Mouse (Mus musculus): Measurements from ENCODE around the gene Ugt3a2. TPM values are rescaled to one million over a fixed set of nuclear protein-coding genes. Genes with fewer than 3 reads are reported as not detected.

The Ugt3a2 gene
- total and polyA plus RNA-seq, 2 experiments from 2014 or later, result not detected

- no peaks in the 10 kb centered on the region for H3K27me3 ChIP-seq (ENCODE audit: insufficient read depth, low read length)
- no peak overlapping the region for H3K4me2 ChIP-seq (ENCODE audit: low read depth, low read length)
- H3K36me3 ChIP-seq (ENCODE audit: insufficient read depth, low read length), result no peaks in the 10 kb centered on the region
- TF ChIP-seq CTCF (IDR thresholded peaks at IDR 0.05; ENCODE audit: low read depth), result no peak
- 64% methylated on average over 2 of the region's 2 CpGs for WGBS
- no peak overlapping the region for H3K4me3 ChIP-seq (ENCODE audit: low read length)
- H3K27ac ChIP-seq, result no peak overlapping the region
- H3K9me3 ChIP-seq (ENCODE audit: low read length), result no peaks in the 10 kb centered on the region
- no peak overlapping the region for H3K9ac ChIP-seq (replicated peaks; ENCODE audit: low read length)
- DNase-seq (ENCODE audit: low spot score) (no peak), ATAC-seq (no peak)
- H3K4me1 ChIP-seq (ENCODE audit: insufficient read depth, low read length), result no peaks in the 10 kb centered on the region
These were observed 27.5 kb downstream of the Ugt3a2 start for GRCm38 (mm10) chr15:9362801-9363200.

- no peak overlapping the region for H3K4me3 ChIP-seq (ENCODE audit: low read length)
- ATAC-seq, result no peak
- no peaks in the 10 kb centered on the region for H3K27me3 ChIP-seq (ENCODE audit: insufficient read depth, low read length)
- H3K4me2 ChIP-seq (ENCODE audit: low read depth, low read length), result no peak overlapping the region
- H3K9me3 ChIP-seq (ENCODE audit: low read length), result no peaks in the 10 kb centered on the region
- TF ChIP-seq CTCF (IDR thresholded peaks at IDR 0.05; ENCODE audit: low read depth), result no peak
- no peak overlapping the region for H3K27ac ChIP-seq
- H3K36me3 ChIP-seq (ENCODE audit: insufficient read depth, low read length), result no peaks in the 10 kb centered on the region
- H3K9ac ChIP-seq (replicated peaks; ENCODE audit: low read length), result no peak overlapping the region
- 93% methylated on average over 3 of the region's 3 CpGs for WGBS
- no peak for DNase-seq (ENCODE audit: low spot score)
- H3K4me1 ChIP-seq (ENCODE audit: insufficient read depth, low read length), result no peaks in the 10 kb centered on the region
These were observed 33.4 kb downstream of the Ugt3a2 start for GRCm38 (mm10) chr15:9368774-9369173.

GRCm38 (mm10) chr15:9376281-9376680, 40.9 kb downstream of the Ugt3a2 start:
- Histone ChIP-seq H3K27ac (no peak overlapping the region), H3K27me3 (ENCODE audit: insufficient read depth, low read length) (no peaks in the 10 kb centered on the region), H3K4me3 (ENCODE audit: low read length) (no peak overlapping the region), H3K4me1 (ENCODE audit: insufficient read depth, low read length) (no peaks in the 10 kb centered on the region), H3K9ac (replicated peaks; ENCODE audit: low read length) (no peak overlapping the region), H3K36me3 (ENCODE audit: insufficient read depth, low read length) (no peaks in the 10 kb centered on the region), H3K4me2 (ENCODE audit: low read depth, low read length) (no peak overlapping the region), H3K9me3 (ENCODE audit: low read length) (no peaks in the 10 kb centered on the region)
- no peak for TF ChIP-seq CTCF (IDR thresholded peaks at IDR 0.05; ENCODE audit: low read depth)
- WGBS, result 82% methylated on average over 7 of the region's 7 CpGs
- DNase-seq (ENCODE audit: low spot score) (no peak), ATAC-seq (no peak)

GRCm38 (mm10) chr15:9409475-9409874, 74.1 kb downstream of the Ugt3a2 start:
- Histone ChIP-seq H3K4me2 (ENCODE audit: low read depth, low read length) (no peak overlapping the region), H3K27me3 (ENCODE audit: insufficient read depth, low read length) (no peaks in the 10 kb centered on the region), H3K9ac (replicated peaks; ENCODE audit: low read length) (no peak overlapping the region), H3K4me1 (ENCODE audit: insufficient read depth, low read length) (no peaks in the 10 kb centered on the region), H3K27ac (no peak overlapping the region), H3K4me3 (ENCODE audit: low read length) (no peak overlapping the region), H3K36me3 (ENCODE audit: insufficient read depth, low read length) (no peaks in the 10 kb centered on the region), H3K9me3 (ENCODE audit: low read length) (no peaks in the 10 kb centered on the region)
- TF ChIP-seq CTCF (IDR thresholded peaks at IDR 0.05; ENCODE audit: low read depth), result no peak
- no peak for DNase-seq (ENCODE audit: low spot score)
- ATAC-seq, result no peak
- WGBS, result 92% methylated on average over 3 of the region's 3 CpGs

Other genes with a start within 250 kb of the Ugt3a2 start
- 22.0 and 26.6 TPM in 2 replicates for gene Lmbrd2, start 195.0 kb upstream of the Ugt3a2 start, total RNA-seq (2014; rRNA removed)
- gene Lmbrd2, start 195.0 kb upstream of the Ugt3a2 start, polyA plus RNA-seq (2015; fragmentation: Nextera tagmentation; extraction: Ambion mirVana), result 4.0 and 4.2 TPM in 2 replicates
- gene Skp2, start 180.1 kb upstream of the Ugt3a2 start, total RNA-seq (2014; rRNA removed), result 10.8 and 16.1 TPM in 2 replicates
- gene Skp2, start 180.1 kb upstream of the Ugt3a2 start, polyA plus RNA-seq (2015; fragmentation: Nextera tagmentation; extraction: Ambion mirVana), result 9.3 and 12.2 TPM in 2 replicates
- gene Ugt3a1, start 58.7 kb upstream of the Ugt3a2 start, total RNA-seq (2014; rRNA removed), result not detected in 2 replicates
- gene Ugt3a1, start 58.7 kb upstream of the Ugt3a2 start, polyA plus RNA-seq (2015; fragmentation: Nextera tagmentation; extraction: Ambion mirVana), result not detected in 2 replicates
- 3.8 and 4.8 TPM in 2 replicates for gene Capsl, start 100.5 kb downstream of the Ugt3a2 start, total RNA-seq (2014; rRNA removed)
- gene Capsl, start 100.5 kb downstream of the Ugt3a2 start, polyA plus RNA-seq (2015; fragmentation: Nextera tagmentation; extraction: Ambion mirVana), result 8.3 and 9.2 TPM in 2 replicates
- not detected in 2 replicates for gene Il7r, start 194.6 kb downstream of the Ugt3a2 start, total RNA-seq (2014; rRNA removed)
- gene Il7r, start 194.6 kb downstream of the Ugt3a2 start, polyA plus RNA-seq (2015; fragmentation: Nextera tagmentation; extraction: Ambion mirVana), result 0.04 TPM in 1 of 2 replicates, not detected in the other

All from hindbrain, postnatal 0 days (tissue).